Mouse (Mus musculus): Measurements from ENCODE around the gene Cnn3. TPM values are rescaled to one million over a fixed set of nuclear protein-coding genes. Genes with fewer than 3 reads are reported as not detected.

Gene Cnn3
- polyA plus RNA-seq, 1 experiment from 2014 or later: 448 TPM

- DNase-seq (ENCODE audit: low spot score): no peak
Observed at GRCm38 (mm10) chr3:121448029-121448468, 21.8 kb downstream of the Cnn3 start.

GRCm38 (mm10) chr3:121448606-121449005, 22.3 kb downstream of the Cnn3 start:
- no peak for DNase-seq (ENCODE audit: low spot score)

- no peak for DNase-seq (ENCODE audit: low spot score)
Observed at GRCm38 (mm10) chr3:121449527-121449926, 23.2 kb downstream of the Cnn3 start.

- no peak for DNase-seq (ENCODE audit: low spot score)
Observed at GRCm38 (mm10) chr3:121451404-121451803, 25.1 kb downstream of the Cnn3 start.

- DNase-seq (ENCODE audit: low spot score): no peak
Observed at GRCm38 (mm10) chr3:121458545-121459492, 32.5 kb downstream of the Cnn3 start.

- no peak for DNase-seq (ENCODE audit: low spot score)
Observed at GRCm38 (mm10) chr3:121460473-121461193, 34.3 kb downstream of the Cnn3 start.

- DNase-seq (ENCODE audit: low spot score): no peak
Observed at GRCm38 (mm10) chr3:121461477-121461876, 35.2 kb downstream of the Cnn3 start.

GRCm38 (mm10) chr3:121462782-121463181, 36.5 kb downstream of the Cnn3 start:
- no peak for DNase-seq (ENCODE audit: low spot score)

GRCm38 (mm10) chr3:121464733-121465305, 38.5 kb downstream of the Cnn3 start:
- DNase-seq (ENCODE audit: low spot score): no peak

- DNase-seq (ENCODE audit: low spot score): no peak
Observed at GRCm38 (mm10) chr3:121465795-121466194, 39.5 kb downstream of the Cnn3 start.

- peak; percentile 73 for DNase-seq (ENCODE audit: low spot score)
Observed at GRCm38 (mm10) chr3:121467094-121467552, 40.8 kb downstream of the Cnn3 start.

GRCm38 (mm10) chr3:121468136-121468535, 41.8 kb downstream of the Cnn3 start:
- DNase-seq (ENCODE audit: low spot score): no peak

- DNase-seq (ENCODE audit: low spot score): no peak
Observed at GRCm38 (mm10) chr3:121469185-121469975, 43.1 kb downstream of the Cnn3 start.

- no peak for DNase-seq (ENCODE audit: low spot score)
Observed at GRCm38 (mm10) chr3:121471703-121472102, 45.4 kb downstream of the Cnn3 start.

- DNase-seq (ENCODE audit: low spot score): peak; percentile 74
Observed at GRCm38 (mm10) chr3:121474738-121475137, 48.4 kb downstream of the Cnn3 start.

GRCm38 (mm10) chr3:121480030-121480960, 54.0 kb downstream of the Cnn3 start:
- DNase-seq (ENCODE audit: low spot score): no peak

GRCm38 (mm10) chr3:121480961-121481436, 54.7 kb downstream of the Cnn3 start:
- DNase-seq (ENCODE audit: low spot score): no peak

GRCm38 (mm10) chr3:121481564-121481963, 55.3 kb downstream of the Cnn3 start:
- no peak for DNase-seq (ENCODE audit: low spot score)

Data from thymus, postnatal 0 days (tissue).